In the genomic region with DNA sequence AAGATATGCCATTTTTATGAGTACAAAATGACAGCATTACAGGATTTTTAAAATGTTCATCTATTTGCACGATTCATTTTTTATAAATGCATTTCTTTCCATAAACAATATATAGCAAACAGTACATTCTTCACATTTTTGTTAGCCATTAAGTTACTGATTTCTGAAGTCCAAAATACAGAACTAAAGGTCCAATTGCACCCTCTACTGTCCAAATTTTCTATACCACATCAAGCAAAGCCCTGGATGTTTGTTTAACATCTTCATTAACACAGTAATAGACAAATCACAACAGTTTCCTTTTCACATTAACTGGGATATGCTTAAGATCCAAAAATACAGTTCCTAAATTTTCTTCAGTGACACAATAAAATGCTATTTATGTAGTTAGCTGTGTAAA, we compare ENCODE assay signal across 11 mouse cellular contexts.
DNase-seq lines count a peak whose midpoint lies in the region; ATAC-seq and TF ChIP-seq lines count a peak whose summit lies in the region.
"Had no signal": no experiment of that assay in that cellular context is flagged by ENCODE, and none has a peak within 500 bp of the region (broad histone marks: within the 10 kb centered on the region; RNA-seq: fewer than 3 reads in every experiment).

No protein-coding gene starts in this region.

- no peaks in the 10 kb centered on the region for H3K27me3 ChIP-seq in forebrain, embryonic 14.5 days (replicated peaks; ENCODE audit: control insufficient read depth, insufficient read depth, low read length)
- no peaks in the 10 kb centered on the region for H3K27me3 ChIP-seq in forebrain, embryonic 10.5 days (ENCODE audit: poor library complexity, severe bottlenecking)
- H3K27me3 ChIP-seq: embryonic facial prominence, embryonic 12.5 days; kidney, embryonic 15.5 days had no signal

- no peaks in the 10 kb centered on the region for H3K4me1 ChIP-seq in forebrain, embryonic 14.5 days (ENCODE audit: control insufficient read depth, insufficient read depth, low read length)
- no peaks in the 10 kb centered on the region for H3K4me1 ChIP-seq in forebrain, embryonic 10.5 days
- H3K4me1 ChIP-seq: embryonic facial prominence, embryonic 12.5 days; kidney, embryonic 15.5 days had no signal

- no peak overlapping the region for H3K9ac ChIP-seq in forebrain, embryonic 14.5 days (ENCODE audit: low read length)
- H3K9ac ChIP-seq: embryonic facial prominence, embryonic 12.5 days; kidney, embryonic 15.5 days had no signal

- H3K27ac ChIP-seq in forebrain, embryonic 14.5 days (ENCODE audit: low read depth, low read length), result no peak overlapping the region
- H3K27ac ChIP-seq in forebrain, embryonic 10.5 days, result no peak overlapping the region
- H3K27ac ChIP-seq: embryonic facial prominence, embryonic 12.5 days; kidney, embryonic 15.5 days had no signal

- no peak for TF ChIP-seq POLR2A in brain, embryonic 14.5 days (IDR thresholded peaks at IDR 0.05; ENCODE audit: borderline replicate concordance, extremely low read depth, insufficient read depth, insufficient read length, poor library complexity, severe bottlenecking)

- TF ChIP-seq CTCF in brain, embryonic 14.5 days (IDR thresholded peaks at IDR 0.05; ENCODE audit: borderline replicate concordance, extremely low read depth, insufficient read depth, insufficient read length), result 0 out of 2 replicates have a peak, but pooled peaks have one; percentile 1

- 32% methylated on average over 1 of the region's 1 CpGs for WGBS in forebrain, embryonic 14.5 days
- WGBS in forebrain, embryonic 10.5 days, result 61% methylated on average over 1 of the region's 1 CpGs

- no peaks in the 10 kb centered on the region for H3K36me3 ChIP-seq in forebrain, embryonic 14.5 days (ENCODE audit: control insufficient read depth, insufficient read depth, low read length)
- no peaks in the 10 kb centered on the region for H3K36me3 ChIP-seq in forebrain, embryonic 10.5 days (replicated peaks)
- H3K36me3 ChIP-seq: embryonic facial prominence, embryonic 12.5 days; kidney, embryonic 15.5 days had no signal

- DNase-seq in forebrain, embryonic 14.5 days (ENCODE audit: low spot score), result peak; percentile 78
- no peak for DNase-seq in forebrain, embryonic 10.5 days (ENCODE audit: extremely low spot score, low spot score)
- DNase-seq in kidney, postnatal 14 days, result peak; percentile 18
- DNase-seq in kidney, postnatal 25 days, result no peak
- peak; percentile 66 for DNase-seq in 3T3-L1 (ENCODE audit: low read depth, low spot score)
- DNase-seq in brain, embryonic 14.5 days (ENCODE audit: low read depth), result peak; percentile 81
- no peak for DNase-seq in cerebellum, postnatal 4 days (ENCODE audit: low spot score in 2 of 2)
- DNase-seq: right cerebral cortex, adult 18-20 months had no signal

- no peak overlapping the region for H3K4me2 ChIP-seq in forebrain, embryonic 14.5 days (ENCODE audit: low read length)
- H3K4me2 ChIP-seq: embryonic facial prominence, embryonic 12.5 days; kidney, embryonic 15.5 days had no signal

- ATAC-seq in forebrain, embryonic 14.5 days, result no peak
- no peak for ATAC-seq in erythroid progenitor cell, adult 5-6 weeks (replicated peaks; ENCODE audit: low FRiP score, poor library complexity, severe bottlenecking)

- H3K9me3 ChIP-seq in forebrain, embryonic 14.5 days (replicated peaks; ENCODE audit: control insufficient read depth, low read length), result no peaks in the 10 kb centered on the region
- H3K9me3 ChIP-seq in forebrain, embryonic 10.5 days, result no peaks in the 10 kb centered on the region
- H3K9me3 ChIP-seq: embryonic facial prominence, embryonic 12.5 days; kidney, embryonic 15.5 days had no signal

- no peak overlapping the region for H3K4me3 ChIP-seq in forebrain, embryonic 14.5 days (ENCODE audit: low read depth, low read length)
- no peak overlapping the region for H3K4me3 ChIP-seq in forebrain, embryonic 10.5 days
- H3K4me3 ChIP-seq: embryonic facial prominence, embryonic 12.5 days; kidney, embryonic 15.5 days had no signal

Comparison
In these comparisons a context has a peak if more than half of its experiments do, and no peak if none do; other contexts are left out.
1. DNase-seq: peak in forebrain, embryonic 14.5 days (single experiment), kidney, postnatal 14 days (single experiment), 3T3-L1 (single experiment) and brain, embryonic 14.5 days (single experiment); none in forebrain, embryonic 10.5 days (single experiment), kidney, postnatal 25 days (0 of 2) and cerebellum, postnatal 4 days (0 of 2).